Mouse (Mus musculus) bone marrow, adult 2 months (tissue): ENCODE data around the gene Hpdl. TPM values are rescaled to one million over a fixed set of nuclear protein-coding genes. Genes with fewer than 3 reads are reported as not detected.

Source experiments
- H3K27ac ChIP-seq: fragments of 200-500 bp; 2 replicates; pipeline ENCODE4 v1.5.1; 2012; ENCODE audit warnings: low read depth, mild to moderate bottlenecking, control low read depth, inconsistent platforms, low read length; ENCODE audit not compliant: control insufficient read depth, poor library complexity, insufficient read depth
- H3K4me1 ChIP-seq: fragments of 200-500 bp; 2 replicates; pipeline ENCODE4 v1.6.1; 2011; ENCODE audit warnings: low read length; ENCODE audit not compliant: control insufficient read depth, insufficient read depth
- H3K4me3 ChIP-seq: fragments of 200-500 bp; replicated peaks from 2 replicates; pipeline ENCODE3; 2011; ENCODE audit warnings: mild to moderate bottlenecking, low read depth, low read length, control low read depth; ENCODE audit not compliant: control insufficient read depth
- CTCF ChIP-seq: fragments of 200-500 bp; IDR thresholded peaks from 2 replicates; pipeline ENCODE4 v1.5.1; 2011; ENCODE audit warnings: low read length, control low read depth; ENCODE audit not compliant: control insufficient read depth, insufficient read depth
- POLR2A ChIP-seq: fragments of 200-500 bp; IDR thresholded peaks from 2 replicates; pipeline ENCODE4 v1.6.1; 2011; ENCODE audit warnings: low read depth, mild to moderate bottlenecking, control low read depth, low read length, borderline replicate concordance; ENCODE audit not compliant: control insufficient read depth
- WGBS: fragments of 180-500 bp; shearing (Covaris S2); methylation state at CpG from one replicate; pipeline ENCODE4 v1.1.7; 2018; 5-methylcytosine and 5-hydroxymethylcytosine counted together
- polyA plus RNA-seq: library from polyadenylated mRNA; stranded (reverse); fragments of >200 nt; gene quantifications from 2 replicates; pipeline ENCODE4 v1.2.4, GENCODE M21; 2011; ENCODE audit warnings: low replicate concordance; ENCODE audit not compliant: missing spikeins, insufficient read depth, insufficient read length

The Hpdl gene
- polyA plus RNA-seq, 1 experiment: not detected

GRCm38 (mm10) chr4:116786587-116786986 lies 34.9 kb downstream of the Hpdl start:
- 90% methylated on average over 1 of the region's 1 CpGs for WGBS
- no peak for TF ChIP-seq POLR2A
- peak; percentile 32; the same call in 1 of the 2 replicates for TF ChIP-seq CTCF
- Histone ChIP-seq H3K4me3 (no peak overlapping the region), H3K4me1 (no peaks in the 10 kb centered on the region; the same call in 1 of the 2 replicates), H3K27ac (no peak overlapping the region)

- TF ChIP-seq POLR2A (no peak), CTCF (no peak)
- peaks cover 2% of the 10 kb centered on the region for H3K4me1 ChIP-seq
- no peak overlapping the region for H3K27ac ChIP-seq
- no peak overlapping the region for H3K4me3 ChIP-seq
- 88% methylated on average over 8 of the region's 8 CpGs for WGBS
These were observed 39.3 kb downstream of the Hpdl start for GRCm38 (mm10) chr4:116782171-116782570.

- no peak for TF ChIP-seq CTCF
- TF ChIP-seq POLR2A: no peak
- Histone ChIP-seq H3K4me1 (peaks cover 3% of the 10 kb centered on the region), H3K27ac (peak overlapping the region; percentile 69; the same call in 1 of the 2 replicates), H3K4me3 (no peak overlapping the region)
- WGBS: 34% methylated on average over 2 of the region's 2 CpGs
These were observed 40.1 kb downstream of the Hpdl start for GRCm38 (mm10) chr4:116781366-116781765.

- Histone ChIP-seq H3K27ac (0 out of 2 replicates have a peak overlapping the region, but pooled peaks have one; percentile 10), H3K4me1 (peaks cover 4% of the 10 kb centered on the region), H3K4me3 (no peak overlapping the region)
- TF ChIP-seq CTCF (no peak), POLR2A (no peak)
- WGBS: 70% methylated on average over 2 of the region's 2 CpGs
These were observed 41.0 kb downstream of the Hpdl start for GRCm38 (mm10) chr4:116780541-116780940.

- H3K27ac ChIP-seq: no peak overlapping the region
- TF ChIP-seq CTCF: no peak
- no peak for TF ChIP-seq POLR2A
- no peak overlapping the region for H3K4me3 ChIP-seq
- H3K4me1 ChIP-seq: peaks cover 4% of the 10 kb centered on the region
- 60% methylated on average over 3 of the region's 3 CpGs for WGBS
These were observed 44.4 kb downstream of the Hpdl start for GRCm38 (mm10) chr4:116777079-116777478.

- no peak overlapping the region for H3K27ac ChIP-seq
- peaks cover 4% of the 10 kb centered on the region for H3K4me1 ChIP-seq
- 78% methylated on average over 5 of the region's 5 CpGs for WGBS
- TF ChIP-seq CTCF (no peak), POLR2A (no peak)
- no peak overlapping the region for H3K4me3 ChIP-seq
These were observed 45.1 kb downstream of the Hpdl start for GRCm38 (mm10) chr4:116776391-116776790.

Other genes starting within 250 kb of the Hpdl start
- 4.8 and 6.4 TPM in 2 replicates for gene Ccdc17, start 225.1 kb downstream of the Hpdl start, polyA plus RNA-seq
- gene Nasp, start 193.8 kb downstream of the Hpdl start, polyA plus RNA-seq: 112 and 154 TPM in 2 replicates
- 239 and 421 TPM in 2 replicates for gene Akr1a1, start 170.0 kb downstream of the Hpdl start, polyA plus RNA-seq
- 134 and 410 TPM in 2 replicates for gene Prdx1, start 136.2 kb downstream of the Hpdl start, polyA plus RNA-seq
- 3.4 and 8.6 TPM in 2 replicates for gene Mmachc, start 113.3 kb downstream of the Hpdl start, polyA plus RNA-seq
- 18.9 and 60.7 TPM in 2 replicates for gene Ccdc163, start 113.2 kb downstream of the Hpdl start, polyA plus RNA-seq
- 4.0 and 11.1 TPM in 2 replicates for gene Tesk2, start 100.8 kb downstream of the Hpdl start, polyA plus RNA-seq
- 8.8 and 11.9 TPM in 2 replicates for gene Toe1, start 14.1 kb downstream of the Hpdl start, polyA plus RNA-seq
- gene Mutyh, start 14.0 kb downstream of the Hpdl start, polyA plus RNA-seq: 3.2 and 25.9 TPM in 2 replicates
- gene Zswim5, start 55.7 kb upstream of the Hpdl start, polyA plus RNA-seq: 0.72 TPM in 1 of 2 replicates, not detected in the other
- 442 and 477 TPM in 2 replicates for gene Urod, start 172.7 kb upstream of the Hpdl start, polyA plus RNA-seq
- 10.3 and 18.7 TPM in 2 replicates for gene Hectd3, start 173.6 kb upstream of the Hpdl start, polyA plus RNA-seq
- gene Eif2b3, start 197.7 kb upstream of the Hpdl start, polyA plus RNA-seq: 13.1 and 23.4 TPM in 2 replicates